ENCODE assay signal across 15 mouse cellular contexts in the genomic region with DNA sequence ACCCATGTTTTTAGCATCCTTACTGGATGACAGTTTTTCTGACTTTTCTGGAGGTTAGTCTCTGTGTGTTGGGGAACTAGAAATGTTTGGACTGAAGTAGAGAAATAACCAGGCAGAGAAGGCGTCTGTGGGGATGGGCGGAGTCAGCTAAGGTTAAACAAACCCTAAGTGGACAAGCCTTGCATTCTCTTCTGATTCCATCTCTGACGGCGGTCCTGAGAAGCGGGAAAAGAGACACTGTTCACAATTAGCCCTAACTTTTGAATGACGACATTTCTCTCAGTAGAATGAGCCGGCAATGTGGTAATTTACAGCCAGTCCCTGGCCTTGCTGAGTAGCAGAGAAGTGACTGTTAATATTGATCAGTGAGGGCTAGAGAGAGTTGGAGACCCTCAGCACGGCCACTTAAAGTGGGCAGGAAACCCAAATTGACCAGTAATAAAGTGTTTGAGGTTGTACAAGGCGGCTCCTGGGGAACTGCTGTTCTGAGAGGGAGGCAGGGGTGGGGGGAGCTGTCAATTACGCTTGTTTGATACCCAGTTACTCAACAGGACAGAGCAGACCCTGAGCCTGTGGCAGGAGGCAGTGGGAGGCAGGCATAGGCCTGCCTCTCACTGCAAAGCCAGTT.
DNase-seq lines count a peak whose midpoint lies in the region; ATAC-seq and TF ChIP-seq lines count a peak whose summit lies in the region.
"Had no signal": no experiment of that assay in that cellular context is flagged by ENCODE, and none has a peak within 500 bp of the region (broad histone marks: within the 10 kb centered on the region; RNA-seq: fewer than 3 reads in every experiment).

No protein-coding gene starts in this region.

- H3K4me2 ChIP-seq in lung, embryonic 14.5 days = 0 out of 2 replicates have a peak overlapping the region, but pooled peaks have one; percentile 10
- H3K4me2 ChIP-seq: heart, embryonic 15.5 days had no signal

- WGBS in lung, embryonic 14.5 days = 24% methylated on average over 10 of the region's 10 CpGs
- WGBS in limb, embryonic 10.5 days = 15% methylated on average over 10 of the region's 10 CpGs

- no peak overlapping the region for H3K27ac ChIP-seq in lung, embryonic 14.5 days (ENCODE audit: low read depth)
- peak overlapping the region; percentile 66 for H3K27ac ChIP-seq in limb, embryonic 10.5 days
- H3K27ac ChIP-seq: heart, embryonic 15.5 days had no signal

- H3K27me3 ChIP-seq in lung, embryonic 14.5 days (ENCODE audit: insufficient read depth, low read length) = no peaks in the 10 kb centered on the region
- no peaks in the 10 kb centered on the region for H3K27me3 ChIP-seq in limb, embryonic 10.5 days (ENCODE audit: low read depth, poor library complexity, severe bottlenecking)
- H3K27me3 ChIP-seq: heart, embryonic 15.5 days had no signal

- DNase-seq in lung, embryonic 14.5 days = peak; percentile 63
- no peak for DNase-seq in lung, postnatal 25 days (ENCODE audit: low spot score)
- DNase-seq in embryo, embryonic 10 days (ENCODE audit: low spot score) = peak; percentile 52
- peak; percentile 50 for DNase-seq in embryo, embryonic 10.5 days (ENCODE audit: low spot score)
- peak; percentile 59 for DNase-seq in limb, embryonic 10.5 days (ENCODE audit: low spot score)
- no peak for DNase-seq in natural killer cell, adult 2 months (ENCODE audit: low spot score in 2 of 2)
- DNase-seq in layer of hippocampus, postnatal 36 days = no peak
- DNase-seq: cerebellum, adult 11 months; kidney, adult 11 months; kidney, postnatal 25 days; liver; lung, postnatal 4 days; thymus, postnatal 25 days had no signal

- H3K4me1 ChIP-seq in lung, embryonic 14.5 days (ENCODE audit: insufficient read depth) = no peaks in the 10 kb centered on the region
- H3K4me1 ChIP-seq in limb, embryonic 10.5 days = peaks cover 47% of the 10 kb centered on the region
- H3K4me1 ChIP-seq: heart, embryonic 15.5 days had no signal

- no peak overlapping the region for H3K4me3 ChIP-seq in lung, embryonic 14.5 days (ENCODE audit: low read depth, low read length)
- H3K4me3 ChIP-seq in limb, embryonic 10.5 days = no peak overlapping the region
- H3K4me3 ChIP-seq: erythroblast, embryonic 14.5 days; heart, embryonic 15.5 days had no signal

- TF ChIP-seq CTCF in lung, embryonic 14.5 days (IDR thresholded peaks at IDR 0.05; ENCODE audit: low read depth) = no peak

- H3K36me3 ChIP-seq in lung, embryonic 14.5 days (ENCODE audit: insufficient read depth) = no peaks in the 10 kb centered on the region
- no peaks in the 10 kb centered on the region for H3K36me3 ChIP-seq in limb, embryonic 10.5 days
- H3K36me3 ChIP-seq: heart, embryonic 15.5 days had no signal

- no peaks in the 10 kb centered on the region for H3K9me3 ChIP-seq in lung, embryonic 14.5 days (ENCODE audit: low read depth, low read length)
- H3K9me3 ChIP-seq in limb, embryonic 10.5 days (replicated peaks) = no peaks in the 10 kb centered on the region
- H3K9me3 ChIP-seq: heart, embryonic 15.5 days had no signal

- no peak for ATAC-seq in lung, embryonic 14.5 days (ENCODE audit: insufficient read depth)

- 0 out of 2 replicates have a peak overlapping the region, but pooled peaks have one; percentile 10 for H3K9ac ChIP-seq in lung, embryonic 14.5 days
- H3K9ac ChIP-seq: heart, embryonic 15.5 days had no signal

Comparison
In these comparisons a context has a peak if more than half of its experiments do, and no peak if none do; other contexts are left out.
1. DNase-seq: peak in lung, embryonic 14.5 days (single experiment), embryo, embryonic 10 days (single experiment), embryo, embryonic 10.5 days (single experiment) and limb, embryonic 10.5 days (single experiment); none in lung, postnatal 25 days (single experiment), natural killer cell, adult 2 months (0 of 2) and layer of hippocampus, postnatal 36 days (0 of 2).